Mouse (Mus musculus): ENCODE results near the gene Fpr-rs3. TPM values are rescaled to one million over a fixed set of nuclear protein-coding genes. Genes with fewer than 3 reads are reported as not detected.

The Fpr-rs3 gene
- not detected for total RNA-seq (2021)
- long read RNA-seq, experiment 1, result 0 reads
- long read RNA-seq, experiment 2, result 0 reads

- no peak for DNase-seq (ENCODE audit: low spot score in 2 of 2)
Measured at GRCm38 (mm10) chr17:20624777-20625176, at the start of gene Fpr-rs3. Gene Fpr-rs3 (minus strand): TSS chr17:20624877.

DNA sequence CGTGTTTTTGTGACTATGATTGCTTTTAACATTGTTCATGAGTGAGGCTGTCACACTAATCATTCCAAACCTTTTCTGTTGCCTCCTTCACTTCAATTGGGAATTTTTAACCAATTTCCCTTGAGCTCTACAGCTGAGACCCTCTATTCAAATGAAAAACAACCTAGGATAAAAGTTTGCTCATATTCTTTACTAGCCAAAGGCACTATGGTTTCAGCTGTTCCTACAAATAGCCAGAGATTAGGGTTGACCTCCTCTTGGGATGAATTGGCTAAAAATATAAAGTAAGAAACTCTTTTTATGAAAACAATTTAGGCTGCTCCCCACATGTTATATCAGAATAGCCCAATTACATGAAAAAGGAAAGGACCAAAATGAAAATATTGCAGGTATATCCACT, 28.4 kb downstream of the Fpr-rs3 start, which contains the start of gene Vmn2r110:
Vmn2r110 (minus strand) TSS at position 101 of the 400 bp plus-strand sequence.
- DNase-seq (ENCODE audit: low spot score in 2 of 2), result no peak

Other genes starting within 250 kb of the Fpr-rs3 start
- not detected for gene Vmn1r224, start 210.7 kb downstream of the Fpr-rs3 start, total RNA-seq (2021)
- not detected for gene Vmn2r108, start 143.5 kb downstream of the Fpr-rs3 start, total RNA-seq (2021)
- gene Vmn1r225, start 126.7 kb downstream of the Fpr-rs3 start, total RNA-seq (2021), result not detected
- not detected for gene Vmn2r109, start 60.1 kb downstream of the Fpr-rs3 start, total RNA-seq (2021)
- gene Vmn2r110, start 28.5 kb downstream of the Fpr-rs3 start, total RNA-seq (2021), result not detected
- gene Vmn1r226, start 58.0 kb upstream of the Fpr-rs3 start, total RNA-seq (2021), result not detected
- gene Vmn1r227, start 105.0 kb upstream of the Fpr-rs3 start, total RNA-seq (2021), result not detected
- not detected for gene Vmn1r228, start 161.3 kb upstream of the Fpr-rs3 start, total RNA-seq (2021)
- gene Vmn1r229, start 186.7 kb upstream of the Fpr-rs3 start, total RNA-seq (2021), result not detected
- not detected for gene Vmn1r230, start 215.6 kb upstream of the Fpr-rs3 start, total RNA-seq (2021)

Measured in adrenal gland, adult 18-20 months (tissue).